Mouse (Mus musculus) heart, embryonic 11.5 days (tissue): Measurements from ENCODE around the gene Stk33. TPM values are rescaled to one million over a fixed set of nuclear protein-coding genes. Genes with fewer than 3 reads are reported as not detected.

Source experiments
- ATAC-seq: fragments of 200-750 bp; cut with Nextera tagmentation; replicated peaks from 2 replicates; pipeline ENCODE4 v1.8.0; 2017; ENCODE audit warnings: moderate library complexity; ENCODE audit not compliant: insufficient number of reproducible peaks, low FRiP score, low TSS enrichment
- H3K27ac ChIP-seq: fragments of 300-500 bp; sonication (generic); 2 replicates; pipeline ENCODE4 v1.5.1; 2014; ENCODE audit warnings: mild to moderate bottlenecking, low read depth, low read length
- H3K27me3 ChIP-seq: fragments of 300-500 bp; sonication (generic); 2 replicates; pipeline ENCODE4 v1.6.1; 2014; ENCODE audit warnings: mild to moderate bottlenecking, low read length, mixed read lengths; ENCODE audit not compliant: control insufficient read depth, insufficient read depth
- H3K36me3 ChIP-seq: fragments of 300-500 bp; sonication (generic); 2 replicates; pipeline ENCODE4 v1.6.1; 2014; ENCODE audit warnings: mild to moderate bottlenecking, low read length, moderate library complexity, mixed read lengths; ENCODE audit not compliant: control insufficient read depth, insufficient read depth
- H3K4me1 ChIP-seq: fragments of 300-500 bp; sonication (generic); 2 replicates; pipeline ENCODE4 v1.6.1; 2014; ENCODE audit warnings: low read length; ENCODE audit not compliant: control insufficient read depth, insufficient read depth
- H3K4me2 ChIP-seq: fragments of 300-500 bp; sonication (generic); 2 replicates; pipeline ENCODE4 v1.6.1; 2014; ENCODE audit warnings: mild to moderate bottlenecking, moderate library complexity
- H3K4me3 ChIP-seq: fragments of 300-500 bp; sonication (generic); 2 replicates; pipeline ENCODE4 v1.5.1; 2014; ENCODE audit warnings: low read depth, low read length
- H3K9ac ChIP-seq: fragments of 300-500 bp; sonication (generic); 2 replicates; pipeline ENCODE4 v1.6.1; 2014; ENCODE audit warnings: mild to moderate bottlenecking, low read depth, low read length, moderate library complexity
- H3K9me3 ChIP-seq: fragments of 300-500 bp; sonication (generic); replicated peaks from 2 replicates; pipeline ENCODE4 v1.6.1; 2016; ENCODE audit warnings: low read length; ENCODE audit not compliant: control insufficient read depth
- WGBS: fragments of 180-500 bp; shearing (Covaris S2); extraction: QIAGEN DNeasy Blood & Tissue Kit; methylation state at CpG from one replicate; pipeline ENCODE4 v1.1.7; 2014; ENCODE audit not compliant: insufficient replicate concordance; 5-methylcytosine and 5-hydroxymethylcytosine counted together
- polyA plus RNA-seq: library from polyadenylated mRNA; unstranded; fragments of >200 nt; fragmentation: Nextera tagmentation; extraction: Ambion mirVana; gene quantifications from 2 replicates; pipeline ENCODE4 v1.2.1, GENCODE M21; 2014

Gene Stk33
- polyA plus RNA-seq, 1 experiment from 2014 or later: 0.19 TPM

DNA sequence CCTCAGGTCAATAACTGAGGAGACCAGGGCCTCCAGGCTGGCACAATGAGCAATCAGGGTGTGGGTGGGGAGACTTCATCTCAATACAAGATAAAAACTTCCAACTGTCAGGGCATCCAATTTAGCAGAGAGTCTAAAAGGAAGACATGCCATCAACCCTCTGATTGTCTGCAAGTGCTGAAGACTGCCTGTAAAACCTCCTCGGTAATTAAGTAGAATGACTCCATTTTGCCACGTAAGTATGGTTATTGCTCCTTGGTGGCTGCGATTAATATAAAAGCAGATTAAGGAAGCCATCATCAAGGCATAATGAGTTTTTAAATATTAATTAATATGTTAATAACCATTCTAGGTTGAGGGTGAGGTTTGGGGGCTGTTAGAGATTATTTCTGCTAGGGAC, 187.5 kb downstream of the Stk33 start:
- H3K36me3 ChIP-seq: no peaks in the 10 kb centered on the region
- H3K4me3 ChIP-seq: no peak overlapping the region
- no peak overlapping the region for H3K9ac ChIP-seq
- H3K4me1 ChIP-seq: no peaks in the 10 kb centered on the region
- H3K9me3 ChIP-seq: no peaks in the 10 kb centered on the region
- ATAC-seq: no peak
- 79% methylated on average over 3 of the region's 3 CpGs for WGBS
- peaks cover 8% of the 10 kb centered on the region for H3K27me3 ChIP-seq
- no peak overlapping the region for H3K4me2 ChIP-seq
- H3K27ac ChIP-seq: no peak overlapping the region

DNA sequence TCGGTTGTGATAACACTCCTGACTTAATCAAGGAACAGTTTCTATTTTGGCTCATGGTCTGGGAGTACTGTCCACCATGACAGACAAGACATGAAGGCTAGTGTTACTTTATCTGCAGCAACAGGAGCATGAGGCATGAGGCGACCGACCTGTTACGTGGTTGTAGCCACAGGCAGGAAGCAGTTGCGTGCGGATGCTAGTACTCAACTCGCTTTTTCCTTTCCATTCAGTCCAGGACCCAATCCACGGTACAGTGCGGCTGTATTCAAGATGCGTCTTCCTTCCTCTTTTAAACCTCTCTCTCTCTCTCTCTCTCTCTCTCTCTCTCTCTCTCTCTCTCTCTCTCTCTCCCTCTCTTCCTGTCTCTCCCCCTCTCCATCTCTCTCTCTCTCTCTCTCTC, 194.1 kb downstream of the Stk33 start:
- ATAC-seq: no peak
- no peak overlapping the region for H3K27ac ChIP-seq
- H3K4me2 ChIP-seq: no peak overlapping the region
- H3K4me3 ChIP-seq: no peak overlapping the region
- peaks cover 5% of the 10 kb centered on the region; the same call in 1 of the 2 replicates for H3K27me3 ChIP-seq
- H3K9ac ChIP-seq: no peak overlapping the region
- no peaks in the 10 kb centered on the region for H3K36me3 ChIP-seq
- 81% methylated on average over 10 of the region's 10 CpGs for WGBS
- H3K4me1 ChIP-seq: no peaks in the 10 kb centered on the region
- no peaks in the 10 kb centered on the region for H3K9me3 ChIP-seq

DNA sequence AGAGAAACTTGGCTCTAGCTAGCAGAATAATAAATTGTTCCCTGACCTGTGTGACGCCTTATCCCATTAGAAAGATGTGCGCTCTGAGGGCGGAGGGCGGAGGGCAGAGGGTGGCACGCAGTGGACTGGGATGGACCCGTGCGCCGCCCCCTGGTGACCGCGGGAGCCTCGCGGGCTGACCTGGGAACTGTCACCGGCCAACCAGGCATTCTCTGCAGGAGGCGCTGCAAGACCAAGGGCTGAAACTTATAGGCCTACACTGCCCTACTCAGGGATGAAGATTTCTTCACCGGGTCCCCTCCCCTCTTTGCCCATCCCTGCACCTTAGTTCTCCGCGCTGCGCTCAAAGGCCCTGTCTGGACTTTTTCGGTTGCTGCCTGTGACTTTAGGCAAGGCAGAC, 197.6 kb downstream of the Stk33 start:
- no peak for ATAC-seq
- no peaks in the 10 kb centered on the region for H3K4me1 ChIP-seq
- H3K36me3 ChIP-seq: no peaks in the 10 kb centered on the region
- H3K9ac ChIP-seq: no peak overlapping the region
- 12% methylated on average over 19 of the region's 19 CpGs for WGBS
- no peak overlapping the region for H3K27ac ChIP-seq
- no peak overlapping the region for H3K4me2 ChIP-seq
- no peaks in the 10 kb centered on the region for H3K9me3 ChIP-seq
- H3K27me3 ChIP-seq: peaks cover 5% of the 10 kb centered on the region; the same call in 1 of the 2 replicates
- no peak overlapping the region for H3K4me3 ChIP-seq

DNA sequence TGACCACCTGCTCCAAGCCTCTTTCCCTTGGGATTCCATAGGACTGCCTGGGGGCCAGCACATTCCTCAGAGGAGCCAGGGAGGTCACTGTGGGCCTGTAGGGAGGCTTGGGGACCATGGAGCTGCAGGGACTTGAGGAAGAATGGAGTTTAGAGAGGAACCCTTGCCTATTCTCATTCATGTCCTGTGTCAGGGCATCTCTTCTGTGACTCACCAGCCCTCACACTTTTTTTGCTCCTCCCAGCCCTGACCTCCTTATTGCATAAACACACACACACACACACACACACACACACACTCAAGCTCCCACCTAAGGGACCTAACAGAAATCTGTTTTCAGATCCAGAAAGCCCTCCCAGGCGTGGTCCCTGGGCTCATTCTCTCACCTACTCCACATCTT, 199.5 kb downstream of the Stk33 start:
- peaks cover 3% of the 10 kb centered on the region; the same call in 1 of the 2 replicates for H3K27me3 ChIP-seq
- H3K36me3 ChIP-seq: no peaks in the 10 kb centered on the region
- H3K4me2 ChIP-seq: no peak overlapping the region
- H3K4me3 ChIP-seq: no peak overlapping the region
- H3K9me3 ChIP-seq: no peaks in the 10 kb centered on the region
- H3K9ac ChIP-seq: no peak overlapping the region
- H3K4me1 ChIP-seq: no peaks in the 10 kb centered on the region
- 48% methylated on average over 1 of the region's 1 CpGs for WGBS
- no peak for ATAC-seq
- H3K27ac ChIP-seq: no peak overlapping the region

GRCm38 (mm10) chr7:109238724-109239123, 200.2 kb downstream of the Stk33 start:
- no peak overlapping the region for H3K4me2 ChIP-seq
- 79% methylated on average over 10 of the region's 10 CpGs for WGBS
- no peaks in the 10 kb centered on the region for H3K9me3 ChIP-seq
- ATAC-seq: no peak
- no peak overlapping the region for H3K4me3 ChIP-seq
- H3K9ac ChIP-seq: no peak overlapping the region
- H3K27me3 ChIP-seq: peaks cover 3% of the 10 kb centered on the region; the same call in 1 of the 2 replicates
- no peaks in the 10 kb centered on the region for H3K4me1 ChIP-seq
- H3K27ac ChIP-seq: no peak overlapping the region
- no peaks in the 10 kb centered on the region for H3K36me3 ChIP-seq

DNA sequence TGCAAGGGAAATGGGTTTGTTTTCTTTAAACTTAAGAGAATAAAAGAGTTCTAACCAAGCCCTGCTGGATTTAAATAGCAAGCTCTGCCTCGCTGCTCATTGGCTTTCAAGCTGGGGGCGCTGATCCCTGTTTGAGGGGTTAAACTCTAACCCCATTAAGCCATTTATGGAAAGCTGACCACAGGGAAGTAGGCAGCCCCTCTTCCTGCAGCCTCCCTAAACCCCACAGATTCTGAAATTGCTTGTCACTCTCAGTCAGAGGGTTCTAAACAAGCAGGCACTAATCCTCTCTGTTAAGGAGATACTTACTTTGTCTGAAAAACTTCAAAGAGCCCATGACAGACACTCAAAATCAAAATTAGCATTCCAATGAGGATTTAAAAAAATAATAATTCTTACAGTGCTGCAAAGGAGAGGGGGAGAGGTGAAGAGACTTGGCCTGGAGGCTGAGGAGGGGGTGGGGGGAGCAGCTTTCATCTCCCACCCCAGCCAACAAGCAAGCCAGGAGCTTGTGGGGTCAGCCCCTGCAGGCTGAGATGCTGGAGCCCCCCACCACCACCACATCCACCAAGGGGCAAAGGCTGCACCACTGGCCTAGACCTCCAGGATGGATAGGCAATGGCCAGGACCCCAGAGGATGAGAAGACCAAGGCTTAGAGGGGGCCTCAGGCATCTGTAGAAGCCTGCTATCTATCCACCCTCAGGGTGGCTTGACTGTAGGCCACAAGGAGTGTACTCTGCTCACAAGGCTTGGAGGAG, 203.8 kb downstream of the Stk33 start:
- Histone ChIP-seq H3K9me3 (no peaks in the 10 kb centered on the region), H3K27me3 (no peaks in the 10 kb centered on the region), H3K36me3 (no peaks in the 10 kb centered on the region), H3K4me1 (no peaks in the 10 kb centered on the region), H3K4me3 (no peak overlapping the region), H3K4me2 (no peak overlapping the region), H3K9ac (no peak overlapping the region), H3K27ac (no peak overlapping the region)
- WGBS: 31% methylated on average over 2 of the region's 2 CpGs
- ATAC-seq: no peak

DNA sequence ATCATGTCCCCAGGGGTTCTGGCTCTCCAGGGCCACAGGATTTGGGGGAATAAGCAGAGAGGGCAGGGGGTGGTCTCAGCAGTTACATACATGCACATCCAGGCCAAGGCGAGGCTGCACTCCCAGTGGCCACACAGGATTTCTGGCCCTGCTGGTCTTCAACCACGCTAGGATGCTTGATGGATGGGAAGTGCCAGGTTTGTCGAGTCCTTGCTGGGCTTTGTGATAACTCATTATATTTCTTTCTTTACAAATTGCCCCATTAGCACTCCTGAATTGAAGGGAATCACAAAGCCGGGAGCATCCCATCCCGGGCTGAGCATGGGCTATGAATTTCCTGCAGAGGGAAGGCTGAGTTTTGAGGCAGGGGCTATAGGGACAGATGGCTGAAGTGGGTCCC, 204.4 kb downstream of the Stk33 start:
- Histone ChIP-seq H3K9me3 (no peaks in the 10 kb centered on the region), H3K4me1 (no peaks in the 10 kb centered on the region), H3K4me3 (no peak overlapping the region), H3K36me3 (no peaks in the 10 kb centered on the region), H3K9ac (no peak overlapping the region), H3K4me2 (no peak overlapping the region), H3K27me3 (no peaks in the 10 kb centered on the region), H3K27ac (no peak overlapping the region)
- no peak for ATAC-seq
- WGBS: 46% methylated on average over 5 of the region's 5 CpGs

DNA sequence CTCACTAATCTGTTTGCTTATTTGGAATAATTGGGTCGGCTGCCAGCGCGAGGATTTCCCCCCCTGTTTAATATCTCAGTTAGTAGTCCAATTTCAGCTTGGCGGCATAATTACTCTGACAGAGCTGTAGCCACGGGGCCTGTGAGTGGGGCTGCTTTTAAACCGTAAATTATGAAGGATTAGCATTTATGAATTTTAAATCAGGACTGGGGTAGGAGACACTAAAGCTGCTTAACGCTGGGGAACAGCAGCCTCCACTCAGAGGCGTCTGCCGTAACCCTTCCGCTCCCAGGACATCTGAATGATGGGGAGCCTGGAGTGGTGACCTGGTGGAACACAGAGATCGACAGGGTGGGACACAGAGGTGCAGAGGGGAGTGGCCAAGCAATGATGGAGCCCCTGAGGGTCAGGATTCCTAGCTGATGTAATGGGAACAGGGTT, 207.0 kb downstream of the Stk33 start:
- Histone ChIP-seq H3K27ac (no peak overlapping the region), H3K9me3 (no peaks in the 10 kb centered on the region), H3K4me2 (no peak overlapping the region), H3K4me3 (no peak overlapping the region), H3K4me1 (no peaks in the 10 kb centered on the region), H3K36me3 (no peaks in the 10 kb centered on the region), H3K27me3 (no peaks in the 10 kb centered on the region), H3K9ac (no peak overlapping the region)
- 69% methylated on average over 11 of the region's 11 CpGs for WGBS
- ATAC-seq: no peak

DNA sequence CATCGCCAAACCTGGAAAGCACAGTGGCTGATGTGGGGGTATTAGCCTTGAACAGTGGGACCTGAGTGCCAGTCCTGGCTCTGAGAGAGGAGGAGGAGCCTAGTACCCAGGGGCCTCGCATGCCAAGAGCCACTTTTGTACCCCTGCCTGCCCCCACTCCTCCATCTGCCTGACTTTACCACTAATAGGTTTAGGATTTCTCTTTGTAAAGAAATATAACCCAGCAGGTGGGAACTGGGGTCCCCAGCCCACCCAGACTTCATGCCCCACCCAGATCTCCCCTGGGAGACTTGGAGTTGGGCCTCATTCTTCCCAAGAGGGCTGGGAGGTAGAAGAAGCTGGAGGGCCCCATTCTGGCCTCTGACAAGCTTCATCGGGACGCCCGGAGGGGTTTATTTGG, 207.6 kb downstream of the Stk33 start:
- H3K27me3 ChIP-seq: no peaks in the 10 kb centered on the region
- no peak overlapping the region for H3K27ac ChIP-seq
- H3K4me2 ChIP-seq: no peak overlapping the region
- H3K4me3 ChIP-seq: no peak overlapping the region
- ATAC-seq: no peak
- H3K9me3 ChIP-seq: no peaks in the 10 kb centered on the region
- no peak overlapping the region for H3K9ac ChIP-seq
- H3K36me3 ChIP-seq: no peaks in the 10 kb centered on the region
- 77% methylated on average over 5 of the region's 5 CpGs for WGBS
- no peaks in the 10 kb centered on the region for H3K4me1 ChIP-seq
